In the genomic region with DNA sequence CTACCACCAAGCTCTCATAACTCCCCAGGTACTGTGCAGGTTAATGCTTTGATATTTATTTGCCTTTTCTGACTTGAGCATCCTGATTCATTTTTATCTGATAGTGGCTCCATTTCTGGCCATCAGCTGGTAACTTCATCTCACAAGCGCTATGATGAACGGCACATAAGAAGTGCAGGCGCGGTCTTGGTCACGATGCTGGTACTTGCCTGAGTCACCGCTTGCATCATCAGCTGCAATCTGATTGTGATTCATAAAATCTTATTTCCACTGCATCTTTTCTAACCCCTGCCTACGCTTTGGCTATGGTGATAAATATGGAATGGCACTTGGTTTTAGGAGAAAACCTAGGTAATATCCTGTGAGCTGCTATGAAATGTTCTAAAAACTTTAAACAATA, we compare ENCODE assay signal across 20 mouse cellular contexts.
A peak's percentile ranks its signal among the peaks of the same experiment; 100 is the strongest.
DNase-seq lines count a peak whose midpoint lies in the region; ATAC-seq and TF ChIP-seq lines count a peak whose summit lies in the region.
"Had no signal": no experiment of that assay in that cellular context is flagged by ENCODE, and none has a peak within 500 bp of the region (broad histone marks: within the 10 kb centered on the region; RNA-seq: fewer than 3 reads in every experiment).

No protein-coding gene starts in this region.

- H3K9ac ChIP-seq in midbrain, embryonic 11.5 days (ENCODE audit: low read length) = no peak overlapping the region
- no peak overlapping the region for H3K9ac ChIP-seq in midbrain, embryonic 14.5 days (replicated peaks; ENCODE audit: low read length)
- H3K9ac ChIP-seq in hindbrain, embryonic 16.5 days (ENCODE audit: low read depth, low read length) = no peak overlapping the region
- H3K9ac ChIP-seq: embryonic facial prominence, embryonic 12.5 days; hindbrain, embryonic 14.5 days; intestine, embryonic 15.5 days; limb, embryonic 12.5 days; liver, postnatal 0 days had no signal

- H3K79me3 ChIP-seq in C2C12 (ENCODE audit: low read depth) = no peaks in the 10 kb centered on the region

- TF ChIP-seq CTCF in C2C12 (IDR thresholded peaks at IDR 0.05; ENCODE audit: control insufficient read depth, insufficient read depth, insufficient read length) = no peak

- WGBS in midbrain, embryonic 11.5 days = 92% methylated on average over 7 of the region's 7 CpGs
- WGBS in midbrain, embryonic 14.5 days = 96% methylated on average over 7 of the region's 7 CpGs
- WGBS in hindbrain, embryonic 16.5 days = 85% methylated on average over 7 of the region's 7 CpGs

- H3K9me3 ChIP-seq in midbrain, embryonic 11.5 days (ENCODE audit: control insufficient read depth, low read length) = no peaks in the 10 kb centered on the region
- H3K9me3 ChIP-seq in midbrain, embryonic 14.5 days (ENCODE audit: control insufficient read depth, low read length) = no peaks in the 10 kb centered on the region
- no peaks in the 10 kb centered on the region for H3K9me3 ChIP-seq in hindbrain, embryonic 16.5 days (ENCODE audit: control insufficient read depth, low read length)
- H3K9me3 ChIP-seq: embryonic facial prominence, embryonic 12.5 days; heart, embryonic 10.5 days; intestine, embryonic 15.5 days; limb, embryonic 12.5 days had no signal

- no peak overlapping the region for H3K27ac ChIP-seq in midbrain, embryonic 11.5 days (ENCODE audit: low read depth, low read length)
- H3K27ac ChIP-seq in midbrain, embryonic 14.5 days (replicated peaks; ENCODE audit: low read depth, low read length) = no peak overlapping the region
- H3K27ac ChIP-seq in hindbrain, embryonic 16.5 days (ENCODE audit: low read depth, low read length) = no peak overlapping the region
- H3K27ac ChIP-seq: embryonic facial prominence, embryonic 12.5 days; gastrocnemius, adult 2 months; heart, embryonic 10.5 days; hindbrain, embryonic 14.5 days; intestine, embryonic 15.5 days; limb, embryonic 12.5 days; macrophage had no signal

- H3K27me3 ChIP-seq in midbrain, embryonic 11.5 days (ENCODE audit: control insufficient read depth, insufficient read depth, low read length) = no peaks in the 10 kb centered on the region
- no peaks in the 10 kb centered on the region for H3K27me3 ChIP-seq in midbrain, embryonic 14.5 days (ENCODE audit: control insufficient read depth, insufficient read depth, low read length)
- H3K27me3 ChIP-seq in C2C12 (ENCODE audit: control insufficient read depth, insufficient read depth, insufficient read length) = no peaks in the 10 kb centered on the region
- H3K27me3 ChIP-seq in myocyte (ENCODE audit: control insufficient read depth, insufficient read depth, insufficient read length) = no peaks in the 10 kb centered on the region
- H3K27me3 ChIP-seq in hindbrain, embryonic 16.5 days (replicated peaks; ENCODE audit: control insufficient read depth, insufficient read depth, low read length) = no peaks in the 10 kb centered on the region
- H3K27me3 ChIP-seq: embryonic facial prominence, embryonic 12.5 days; intestine, embryonic 15.5 days; limb, embryonic 12.5 days; Patski had no signal

- H3K36me3 ChIP-seq in midbrain, embryonic 11.5 days (ENCODE audit: control insufficient read depth, insufficient read depth, low read length) = no peaks in the 10 kb centered on the region
- H3K36me3 ChIP-seq in midbrain, embryonic 14.5 days (ENCODE audit: control insufficient read depth, insufficient read depth, low read length) = no peaks in the 10 kb centered on the region
- H3K36me3 ChIP-seq in C2C12 (ENCODE audit: control insufficient read depth, insufficient read depth) (no peaks in the 10 kb centered on the region), myocyte (ENCODE audit: control insufficient read depth, insufficient read depth) (no peaks in the 10 kb centered on the region)
- no peaks in the 10 kb centered on the region for H3K36me3 ChIP-seq in hindbrain, embryonic 16.5 days (ENCODE audit: control insufficient read depth, insufficient read depth, low read length)
- H3K36me3 ChIP-seq: embryonic facial prominence, embryonic 12.5 days; heart, embryonic 10.5 days; intestine, embryonic 15.5 days; limb, embryonic 12.5 days had no signal

- ATAC-seq in midbrain, embryonic 11.5 days (ENCODE audit: low FRiP score) = no peak
- ATAC-seq in midbrain, embryonic 14.5 days (ENCODE audit: low FRiP score, low TSS enrichment) = no peak
- ATAC-seq in hindbrain, embryonic 16.5 days = no peak
- ATAC-seq: intestine, embryonic 15.5 days; liver, postnatal 0 days; lung, postnatal 0 days; Patski had no signal

- no peak overlapping the region for H3K4me2 ChIP-seq in midbrain, embryonic 11.5 days
- H3K4me2 ChIP-seq in midbrain, embryonic 14.5 days (ENCODE audit: low read length) = no peak overlapping the region
- no peak overlapping the region for H3K4me2 ChIP-seq in myocyte (ENCODE audit: low read depth)
- H3K4me2 ChIP-seq in hindbrain, embryonic 16.5 days (ENCODE audit: low read length) = no peak overlapping the region
- H3K4me2 ChIP-seq: embryonic facial prominence, embryonic 12.5 days; hindbrain, embryonic 14.5 days; intestine, embryonic 15.5 days; limb, embryonic 12.5 days; liver, embryonic 11.5 days had no signal

- H3K4me3 ChIP-seq in midbrain, embryonic 11.5 days (ENCODE audit: low read depth, low read length) = no peak overlapping the region
- H3K4me3 ChIP-seq in midbrain, embryonic 14.5 days (replicated peaks; ENCODE audit: low read depth, low read length) = no peak overlapping the region
- H3K4me3 ChIP-seq in C2C12 (ENCODE audit: insufficient read depth, poor library complexity, severe bottlenecking) (no peak overlapping the region), myocyte (no peak overlapping the region)
- no peak overlapping the region for H3K4me3 ChIP-seq in hindbrain, embryonic 16.5 days (ENCODE audit: low read length)
- H3K4me3 ChIP-seq: embryonic facial prominence, embryonic 12.5 days; gastrocnemius, adult 2 months; heart, embryonic 10.5 days; intestine, embryonic 15.5 days; limb, embryonic 12.5 days had no signal

- H3ac ChIP-seq in C2C12 (ENCODE audit: control insufficient read depth, insufficient read length, low read depth) (no peak overlapping the region), myocyte (ENCODE audit: control insufficient read depth, insufficient read length) (no peak overlapping the region)

- no peak for TF ChIP-seq POLR2A in myocyte (IDR thresholded peaks at IDR 0.05; ENCODE audit: insufficient read length, low read depth)

- no peaks in the 10 kb centered on the region for H3K79me2 ChIP-seq in C2C12 (ENCODE audit: control insufficient read depth, insufficient read depth)
- no peaks in the 10 kb centered on the region for H3K79me2 ChIP-seq in myocyte (ENCODE audit: control insufficient read depth, insufficient read depth)

- H3K4me1 ChIP-seq in midbrain, embryonic 11.5 days (ENCODE audit: control insufficient read depth, insufficient read depth, low read length) = no peaks in the 10 kb centered on the region
- no peaks in the 10 kb centered on the region for H3K4me1 ChIP-seq in midbrain, embryonic 14.5 days (ENCODE audit: control insufficient read depth, insufficient read depth, low read length)
- no peaks in the 10 kb centered on the region for H3K4me1 ChIP-seq in hindbrain, embryonic 16.5 days (ENCODE audit: control insufficient read depth, insufficient read depth, low read depth, low read length)
- H3K4me1 ChIP-seq: embryonic facial prominence, embryonic 12.5 days; heart, embryonic 10.5 days; intestine, embryonic 15.5 days; limb, embryonic 12.5 days had no signal

- DNase-seq in midbrain, embryonic 11.5 days (ENCODE audit: low spot score, missing footprints) = peak; percentile 65
- no peak for DNase-seq in midbrain, embryonic 14.5 days
- peak; percentile 7 for DNase-seq in adrenal gland, postnatal 10 days
- DNase-seq in layer of hippocampus, postnatal 25 days (ENCODE audit: extremely low spot score in 1 of 2, low spot score in 1 of 2) = no peak
- DNase-seq: gastrocnemius, adult 2 months; kidney, adult 8-10 months; liver, postnatal 0 days; thymus, postnatal 25 days had no signal

TF ChIP-seq in C2C12, 6 proteins besides CTCF, POLR2A, EP300 and RAD21:
- TF ChIP-seq MAX (IDR thresholded peaks at IDR 0.05) (no peak), CEBPB (IDR thresholded peaks at IDR 0.05; ENCODE audit: low read depth) (peak; percentile 39), FOSL1 (IDR thresholded peaks at IDR 0.05; ENCODE audit: insufficient read depth, low read length, poor library complexity, severe bottlenecking) (no peak), USF1 (IDR thresholded peaks at IDR 0.05; ENCODE audit: low read depth) (no peak), MYOG (IDR thresholded peaks at IDR 0.05; ENCODE audit: control insufficient read depth, extremely low read depth, insufficient read length) (no peak), MYOD1 (IDR thresholded peaks at IDR 0.05; ENCODE audit: control insufficient read depth, insufficient read length, low read depth) (no peak)
TF ChIP-seq in C2C12: peak in this region for 1.

TF ChIP-seq in myocyte, 11 proteins besides CTCF, POLR2A, EP300 and RAD21:
- TF ChIP-seq TCF12 (IDR thresholded peaks at IDR 0.05; ENCODE audit: insufficient read depth, poor library complexity, severe bottlenecking) (no peak), CEBPB (IDR thresholded peaks at IDR 0.05; ENCODE audit: insufficient read depth, poor library complexity, severe bottlenecking) (peak; percentile 60)

Comparison
In these comparisons a context has a peak if more than half of its experiments do, and no peak if none do; other contexts are left out.
1. DNase-seq: peak in midbrain, embryonic 11.5 days (single experiment) and adrenal gland, postnatal 10 days (single experiment); none in midbrain, embryonic 14.5 days (single experiment) and layer of hippocampus, postnatal 25 days (0 of 2).